Mouse (Mus musculus) heart, embryonic 16.5 days (tissue): ENCODE data around the gene Abhd12b. TPM values are rescaled to one million over a fixed set of nuclear protein-coding genes. Genes with fewer than 3 reads are reported as not detected.
A peak's percentile ranks its signal among the peaks of the same experiment; 100 is the strongest.

Experiments used
- ATAC-seq: fragments of 200-750 bp; cut with Nextera tagmentation; replicated peaks from 2 replicates; pipeline ENCODE4 v1.8.0; 2017; ENCODE audit warnings: moderate number of reproducible peaks; ENCODE audit not compliant: insufficient read depth, low FRiP score; ENCODE audit errors: extremely low read depth
- H3K27ac ChIP-seq: fragments of 300-500 bp; sonication (generic); 2 replicates; pipeline ENCODE4 v1.5.1; 2014; ENCODE audit warnings: mild to moderate bottlenecking, low read length, control low read depth, moderate library complexity
- H3K27me3 ChIP-seq: fragments of 300-500 bp; sonication (generic); 2 replicates; pipeline ENCODE4 v1.6.1; 2014; ENCODE audit warnings: low read length, mixed read lengths; ENCODE audit not compliant: control insufficient read depth, insufficient read depth
- H3K36me3 ChIP-seq: fragments of 300-500 bp; sonication (generic); 2 replicates; pipeline ENCODE4 v1.6.1; 2014; ENCODE audit not compliant: control insufficient read depth, insufficient read depth
- H3K4me1 ChIP-seq: fragments of 300-500 bp; sonication (generic); 2 replicates; pipeline ENCODE4 v1.6.1; 2014; ENCODE audit warnings: low read length, mixed read lengths; ENCODE audit not compliant: control insufficient read depth, insufficient read depth
- H3K4me2 ChIP-seq: fragments of 300-500 bp; sonication (generic); 2 replicates; pipeline ENCODE4 v1.6.1; 2014; ENCODE audit warnings: low read depth, mild to moderate bottlenecking, control low read depth, low read length
- H3K4me3 ChIP-seq: fragments of 300-500 bp; sonication (generic); 2 replicates; pipeline ENCODE4 v1.5.1; 2014; ENCODE audit warnings: mild to moderate bottlenecking, control low read depth, low read length
- H3K9ac ChIP-seq: fragments of 300-500 bp; sonication (generic); 2 replicates; pipeline ENCODE4 v1.6.1; 2014; ENCODE audit warnings: low read length, control low read depth
- H3K9me3 ChIP-seq: fragments of 300-500 bp; sonication (generic); replicated peaks from 2 replicates; pipeline ENCODE4 v1.6.1; 2016; ENCODE audit warnings: low read length; ENCODE audit not compliant: control insufficient read depth
- WGBS: fragments of 180-500 bp; shearing (Covaris S2); extraction: QIAGEN DNeasy Blood & Tissue Kit; methylation state at CpG from one replicate; pipeline ENCODE4 v1.1.7; 2014; 5-methylcytosine and 5-hydroxymethylcytosine counted together
- polyA plus RNA-seq: library from polyadenylated mRNA; unstranded; fragments of >200 nt; fragmentation: Nextera tagmentation; extraction: Ambion mirVana; gene quantifications from 2 replicates; pipeline ENCODE4 v1.2.1, GENCODE M21; 2015

Abhd12b gene
- polyA plus RNA-seq = not detected in 2 replicates

GRCm38 (mm10) chr12:70153842-70154241 lies at the start of gene Abhd12b:
TSS of gene Abhd12b (plus strand) at chr12:70154142.
- H3K4me1 ChIP-seq = no peaks in the 10 kb centered on the region
- no peaks in the 10 kb centered on the region for H3K27me3 ChIP-seq
- H3K9me3 ChIP-seq = no peaks in the 10 kb centered on the region
- no peak for ATAC-seq
- no peak within 1 kb of the TSS for H3K4me3 ChIP-seq
- H3K27ac ChIP-seq = no peak within 1 kb of the TSS
- no peak within 1 kb of the TSS for H3K4me2 ChIP-seq
- 53% methylated on average over 3 of the region's 3 CpGs for WGBS
- no peak within 1 kb of the TSS for H3K9ac ChIP-seq
- no peaks in the 10 kb centered on the region for H3K36me3 ChIP-seq

DNA sequence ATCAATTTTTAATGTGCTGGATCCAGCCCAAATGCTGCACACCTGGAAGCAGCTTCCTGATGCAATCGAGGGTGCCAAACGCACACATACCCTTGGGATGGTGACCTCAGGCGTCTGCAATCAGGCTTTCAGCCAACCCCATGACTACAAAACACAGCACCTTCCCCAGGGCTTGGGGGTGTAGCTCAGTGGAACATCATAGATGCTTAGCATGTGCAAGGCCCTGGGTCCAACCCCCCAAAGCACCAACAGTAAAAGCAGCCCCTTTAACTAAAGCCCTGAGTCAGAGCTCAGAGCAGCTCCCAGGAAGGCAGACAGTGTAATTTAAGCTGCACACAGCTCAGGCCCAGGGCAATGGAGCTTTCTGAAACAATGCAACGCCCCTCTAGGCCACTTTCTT lies 49.7 kb upstream of the Abhd12b start:
- Histone ChIP-seq H3K27me3 (no peaks in the 10 kb centered on the region), H3K4me2 (no peak overlapping the region), H3K9ac (no peak overlapping the region), H3K36me3 (peaks cover 3% of the 10 kb centered on the region; the same call in 1 of the 2 replicates), H3K4me1 (peaks cover 21% of the 10 kb centered on the region), H3K27ac (peak overlapping the region; percentile 24; the same call in 1 of the 2 replicates), H3K4me3 (no peak overlapping the region), H3K9me3 (no peaks in the 10 kb centered on the region)
- WGBS = 46% methylated on average over 4 of the region's 4 CpGs
- 0 out of 2 replicates have a peak, but pooled peaks have one; percentile 14 for ATAC-seq

- H3K4me1 ChIP-seq = peaks cover 24% of the 10 kb centered on the region
- ATAC-seq = no peak
- H3K27me3 ChIP-seq = no peaks in the 10 kb centered on the region
- no peak overlapping the region for H3K4me2 ChIP-seq
- H3K9ac ChIP-seq = no peak overlapping the region
- peaks cover 3% of the 10 kb centered on the region; the same call in 1 of the 2 replicates for H3K36me3 ChIP-seq
- no peak overlapping the region for H3K4me3 ChIP-seq
- 57% methylated on average over 5 of the region's 5 CpGs for WGBS
- no peaks in the 10 kb centered on the region for H3K9me3 ChIP-seq
- no peak overlapping the region for H3K27ac ChIP-seq
Measured at GRCm38 (mm10) chr12:70104776-70105420, 49.0 kb upstream of the Abhd12b start.

DNA sequence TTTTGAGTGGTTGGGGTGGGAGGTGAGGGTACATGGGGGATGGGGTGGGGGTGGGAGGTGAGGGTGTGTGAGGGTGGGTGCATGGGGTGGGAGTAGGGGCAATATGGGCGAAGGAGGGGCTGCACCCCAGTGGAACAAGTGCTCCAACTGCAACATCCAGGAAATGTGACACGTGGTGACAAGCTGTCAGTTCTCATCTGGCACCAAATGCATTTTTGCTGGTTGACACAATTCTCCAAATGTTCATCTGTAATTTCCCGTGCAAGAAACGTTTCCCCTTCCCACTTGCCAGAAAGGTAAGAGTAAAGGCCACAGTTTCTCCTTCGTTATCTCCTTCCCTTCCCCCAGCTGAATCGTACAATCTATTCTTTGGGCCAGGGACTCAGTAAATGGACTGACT lies 48.1 kb upstream of the Abhd12b start:
- Histone ChIP-seq H3K4me1 (peaks cover 34% of the 10 kb centered on the region), H3K9ac (no peak overlapping the region), H3K4me3 (no peak overlapping the region), H3K4me2 (no peak overlapping the region), H3K27me3 (no peaks in the 10 kb centered on the region), H3K36me3 (peaks cover under 1% of the 10 kb centered on the region; the same call in 1 of the 2 replicates), H3K9me3 (no peaks in the 10 kb centered on the region), H3K27ac (no peak overlapping the region)
- WGBS = 51% methylated on average over 6 of the region's 6 CpGs
- no peak for ATAC-seq

DNA sequence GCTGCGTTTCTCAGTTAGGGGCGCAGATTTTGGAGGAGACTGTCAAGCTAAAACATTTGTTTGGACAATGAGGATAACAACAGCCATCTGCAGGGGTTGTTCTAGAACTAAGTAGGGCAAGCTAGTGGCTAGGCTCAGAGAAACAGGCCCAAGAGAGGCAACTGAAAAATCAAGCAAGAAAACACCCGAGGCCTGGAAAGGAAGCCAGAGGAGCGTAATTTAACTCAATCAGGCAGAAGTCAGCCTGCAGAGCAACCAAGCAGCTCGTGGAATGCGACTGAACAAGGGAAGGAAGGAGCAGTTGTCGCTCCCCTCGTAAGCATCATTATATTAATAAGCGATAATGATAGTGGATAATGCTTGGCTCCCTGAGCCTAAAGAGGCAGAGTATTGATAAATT lies 47.4 kb upstream of the Abhd12b start:
- no peak overlapping the region for H3K27ac ChIP-seq
- H3K9me3 ChIP-seq = no peaks in the 10 kb centered on the region
- H3K4me3 ChIP-seq = no peak overlapping the region
- H3K4me2 ChIP-seq = no peak overlapping the region
- ATAC-seq = no peak
- H3K36me3 ChIP-seq = no peaks in the 10 kb centered on the region
- 68% methylated on average over 9 of the region's 9 CpGs for WGBS
- peaks cover 34% of the 10 kb centered on the region for H3K4me1 ChIP-seq
- H3K27me3 ChIP-seq = no peaks in the 10 kb centered on the region
- no peak overlapping the region for H3K9ac ChIP-seq

- no peak for ATAC-seq
- Histone ChIP-seq H3K9me3 (no peaks in the 10 kb centered on the region), H3K9ac (no peak overlapping the region), H3K4me1 (peaks cover 34% of the 10 kb centered on the region), H3K36me3 (no peaks in the 10 kb centered on the region), H3K27ac (no peak overlapping the region), H3K27me3 (no peaks in the 10 kb centered on the region), H3K4me2 (no peak overlapping the region), H3K4me3 (no peak overlapping the region)
- 67% methylated on average over 2 of the region's 2 CpGs for WGBS
Measured at GRCm38 (mm10) chr12:70108104-70108503, 45.8 kb upstream of the Abhd12b start.

GRCm38 (mm10) chr12:70109921-70110320 lies 44.0 kb upstream of the Abhd12b start:
- no peak overlapping the region; the same call in 1 of the 2 replicates for H3K9ac ChIP-seq

DNA sequence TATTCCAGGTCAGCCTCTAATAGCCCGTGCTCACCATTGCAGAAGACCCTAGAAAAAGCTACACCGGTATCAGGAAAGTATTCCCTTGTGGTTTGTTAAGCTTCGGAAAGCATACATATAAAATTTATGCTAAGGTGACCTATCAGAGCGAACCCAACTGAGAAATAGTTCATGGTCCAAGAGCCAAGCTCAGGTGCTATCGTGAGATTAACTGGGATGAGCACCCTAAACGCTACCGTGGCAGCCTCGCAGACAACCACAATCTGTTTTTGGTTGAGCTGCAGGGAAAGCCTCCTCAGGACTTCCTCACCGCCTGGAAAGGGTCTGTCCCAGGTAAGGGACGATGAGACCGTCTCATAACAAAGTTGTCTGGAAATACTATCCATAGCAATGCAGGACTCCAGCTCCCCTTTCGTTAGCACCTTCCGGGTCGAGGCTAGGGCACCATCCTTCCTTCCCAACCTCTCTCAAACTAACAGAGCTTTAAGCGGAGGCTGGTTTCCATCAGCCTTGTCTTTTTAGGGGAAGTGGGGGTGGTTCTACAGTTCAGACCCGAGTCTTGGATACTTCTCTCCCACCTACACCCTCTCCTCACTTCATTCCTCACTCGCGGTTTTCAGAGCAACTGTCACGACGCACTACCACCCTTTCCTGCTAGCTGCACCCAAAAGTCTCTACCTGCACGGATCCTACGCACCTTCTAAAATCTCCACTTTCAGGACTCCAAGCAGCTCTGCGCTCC lies 43.4 kb upstream of the Abhd12b start:
- 11% methylated on average over 23 of the region's 23 CpGs for WGBS
- Histone ChIP-seq H3K36me3 (no peaks in the 10 kb centered on the region), H3K27me3 (no peaks in the 10 kb centered on the region), H3K4me1 (peaks cover 24% of the 10 kb centered on the region), H3K4me3 (peak overlapping the region; percentile 90), H3K4me2 (peak overlapping the region; percentile 100), H3K27ac (peak overlapping the region; percentile 93), H3K9ac (peak overlapping the region; percentile 97), H3K9me3 (no peaks in the 10 kb centered on the region)
- ATAC-seq = no peak

More at GRCm38 (mm10) chr12:70109921-70110320, 44.0 kb upstream of the Abhd12b start:
- H3K27ac ChIP-seq = no peak overlapping the region
- no peaks in the 10 kb centered on the region for H3K36me3 ChIP-seq
- peak overlapping the region; percentile 90 for H3K4me3 ChIP-seq
- peaks cover 28% of the 10 kb centered on the region for H3K4me1 ChIP-seq
- H3K4me2 ChIP-seq = peak overlapping the region; percentile 100
- H3K9me3 ChIP-seq = no peaks in the 10 kb centered on the region
- no peaks in the 10 kb centered on the region for H3K27me3 ChIP-seq
- WGBS = 46% methylated on average over 6 of the region's 6 CpGs
- ATAC-seq = no peak

DNA sequence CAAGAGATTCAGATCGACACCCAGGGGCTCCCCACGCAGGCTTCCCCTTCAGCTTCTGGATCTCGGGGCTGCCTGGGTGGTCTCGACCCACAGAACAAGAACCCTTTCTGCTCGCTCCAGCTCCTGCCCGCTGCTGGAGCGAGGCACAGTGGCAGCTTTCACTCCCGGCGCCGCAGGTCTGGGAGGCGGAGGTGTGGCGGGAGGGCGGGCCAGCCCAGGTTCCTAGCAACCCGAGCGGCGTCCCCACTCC lies 42.9 kb upstream of the Abhd12b start:
- under 1% methylated on average over 16 of the region's 16 CpGs for WGBS
- peaks cover 19% of the 10 kb centered on the region for H3K4me1 ChIP-seq
- no peak; the same call in 1 of the 2 replicates for ATAC-seq
- H3K4me2 ChIP-seq = peak overlapping the region; percentile 100
- peak overlapping the region; percentile 97 for H3K9ac ChIP-seq
- H3K27me3 ChIP-seq = no peaks in the 10 kb centered on the region
- H3K4me3 ChIP-seq = peak overlapping the region; percentile 90
- H3K27ac ChIP-seq = peak overlapping the region; percentile 93
- no peaks in the 10 kb centered on the region for H3K9me3 ChIP-seq
- H3K36me3 ChIP-seq = no peaks in the 10 kb centered on the region
